Mouse (Mus musculus): Measurements from ENCODE around the gene Rsph1. TPM values are rescaled to one million over a fixed set of nuclear protein-coding genes. Genes with fewer than 3 reads are reported as not detected.

Rsph1 gene
- polyA plus RNA-seq, 1 experiment from 2014 or later, result 1.3 TPM

DNA sequence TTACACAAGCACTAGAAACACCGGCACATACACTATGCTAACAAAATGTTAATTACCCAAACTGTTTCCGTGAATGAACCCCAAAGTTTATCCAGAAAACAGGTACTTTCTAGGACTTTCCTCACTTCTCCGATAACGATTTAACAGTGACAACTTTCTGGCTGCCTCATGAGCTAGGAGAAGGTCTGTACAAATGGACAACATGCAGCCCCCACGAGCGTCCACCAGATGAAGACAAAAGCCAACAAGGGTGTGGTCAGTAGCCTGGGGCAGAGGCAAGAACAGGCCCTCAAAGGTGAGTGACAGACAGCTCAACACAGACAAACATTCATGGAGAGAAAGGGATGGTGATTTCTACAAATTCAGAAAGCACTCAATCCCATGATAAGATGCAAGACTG, 9.6 kb downstream of the Rsph1 start:
- no peaks in the 10 kb centered on the region for H3K9me3 ChIP-seq (replicated peaks; ENCODE audit: low read length)
- no peak overlapping the region for H3K9ac ChIP-seq (ENCODE audit: low read depth, low read length)
- H3K27me3 ChIP-seq (ENCODE audit: insufficient read depth, low read length), result no peaks in the 10 kb centered on the region
- no peak for TF ChIP-seq CTCF (IDR thresholded peaks at IDR 0.05; ENCODE audit: low read depth)
- H3K4me2 ChIP-seq (ENCODE audit: low read length), result no peak overlapping the region
- no peak overlapping the region for H3K27ac ChIP-seq
- H3K4me3 ChIP-seq (replicated peaks; ENCODE audit: low read depth, low read length), result no peak overlapping the region
- no peaks in the 10 kb centered on the region for H3K4me1 ChIP-seq (replicated peaks; ENCODE audit: insufficient read depth, low read length)
- H3K36me3 ChIP-seq (ENCODE audit: insufficient read depth, low read length), result no peaks in the 10 kb centered on the region
- no peak for ATAC-seq (replicated peaks; ENCODE audit: low FRiP score, low read depth)
- 77% methylated on average over 6 of the region's 6 CpGs for WGBS
- DNase-seq (ENCODE audit: low spot score), result no peak

DNA sequence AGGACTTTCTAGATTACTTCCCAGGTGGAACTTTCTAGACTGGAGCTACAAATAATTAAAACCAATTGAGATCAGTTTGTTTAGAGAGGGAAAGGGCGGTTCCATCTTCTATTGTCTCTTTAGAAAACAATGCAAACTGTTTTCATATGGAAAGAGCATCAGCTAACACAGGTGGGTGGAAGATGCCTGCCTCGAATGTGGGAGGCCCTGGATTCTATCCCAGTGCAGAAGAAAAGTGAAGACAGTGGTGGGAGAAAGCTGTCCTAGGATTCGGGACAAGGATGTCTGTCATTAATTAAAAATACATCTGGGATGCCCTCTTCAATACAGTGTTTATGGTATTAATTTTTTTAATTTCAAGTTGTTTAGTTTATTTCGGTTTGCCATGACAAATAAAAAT, 10.0 kb downstream of the Rsph1 start:
- no peak overlapping the region for H3K9ac ChIP-seq (ENCODE audit: low read depth, low read length)
- H3K4me2 ChIP-seq (ENCODE audit: low read length), result no peak overlapping the region
- DNase-seq (ENCODE audit: low spot score) (no peak), ATAC-seq (replicated peaks; ENCODE audit: low FRiP score, low read depth) (no peak)
- H3K4me1 ChIP-seq (replicated peaks; ENCODE audit: insufficient read depth, low read length), result no peaks in the 10 kb centered on the region
- no peak overlapping the region for H3K27ac ChIP-seq
- H3K27me3 ChIP-seq (ENCODE audit: insufficient read depth, low read length), result no peaks in the 10 kb centered on the region
- H3K4me3 ChIP-seq (replicated peaks; ENCODE audit: low read depth, low read length), result no peak overlapping the region
- no peaks in the 10 kb centered on the region for H3K9me3 ChIP-seq (replicated peaks; ENCODE audit: low read length)
- no peaks in the 10 kb centered on the region for H3K36me3 ChIP-seq (ENCODE audit: insufficient read depth, low read length)
- no peak for TF ChIP-seq CTCF (IDR thresholded peaks at IDR 0.05; ENCODE audit: low read depth)
- 79% methylated on average over 4 of the region's 4 CpGs for WGBS

DNA sequence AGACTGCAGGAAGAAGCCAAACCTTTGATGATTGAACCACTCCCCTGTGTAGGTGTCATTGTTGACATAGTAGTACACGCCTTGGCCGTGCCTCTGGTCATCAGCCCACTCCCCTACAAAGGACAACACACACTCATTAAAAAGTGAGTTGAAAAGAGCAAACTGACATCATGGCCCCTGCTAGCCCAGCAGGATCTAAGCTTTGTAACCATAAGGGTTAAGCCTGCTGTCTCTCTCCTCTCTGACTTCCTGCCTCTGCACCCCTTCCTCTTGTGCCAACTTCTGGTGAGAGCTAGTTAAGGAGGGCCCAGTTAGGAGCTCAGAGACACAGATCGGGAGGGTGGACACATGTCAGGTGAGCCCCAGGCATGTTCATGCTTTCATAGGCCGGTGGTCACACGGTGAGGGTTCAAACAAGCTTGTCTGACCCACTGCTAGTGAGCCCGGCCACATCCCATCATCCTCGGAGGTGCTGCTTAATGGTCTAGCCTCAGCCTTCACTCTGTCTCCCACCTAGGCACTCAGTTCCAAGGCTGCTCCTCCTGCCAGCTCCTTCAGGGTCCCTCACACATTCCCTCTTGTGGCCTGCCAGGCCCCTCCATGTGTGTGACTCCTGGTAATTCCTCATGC, 10.7 kb downstream of the Rsph1 start:
- Histone ChIP-seq H3K36me3 (ENCODE audit: insufficient read depth, low read length) (no peaks in the 10 kb centered on the region), H3K9ac (ENCODE audit: low read depth, low read length) (no peak overlapping the region), H3K4me2 (ENCODE audit: low read length) (no peak overlapping the region), H3K4me1 (replicated peaks; ENCODE audit: insufficient read depth, low read length) (no peaks in the 10 kb centered on the region), H3K9me3 (replicated peaks; ENCODE audit: low read length) (no peaks in the 10 kb centered on the region), H3K4me3 (replicated peaks; ENCODE audit: low read depth, low read length) (no peak overlapping the region), H3K27me3 (ENCODE audit: insufficient read depth, low read length) (no peaks in the 10 kb centered on the region), H3K27ac (no peak overlapping the region)
- DNase-seq (ENCODE audit: low spot score) (no peak), ATAC-seq (replicated peaks; ENCODE audit: low FRiP score, low read depth) (no peak)
- TF ChIP-seq CTCF (IDR thresholded peaks at IDR 0.05; ENCODE audit: low read depth), result no peak
- WGBS, result 73% methylated on average over 7 of the region's 7 CpGs

DNA sequence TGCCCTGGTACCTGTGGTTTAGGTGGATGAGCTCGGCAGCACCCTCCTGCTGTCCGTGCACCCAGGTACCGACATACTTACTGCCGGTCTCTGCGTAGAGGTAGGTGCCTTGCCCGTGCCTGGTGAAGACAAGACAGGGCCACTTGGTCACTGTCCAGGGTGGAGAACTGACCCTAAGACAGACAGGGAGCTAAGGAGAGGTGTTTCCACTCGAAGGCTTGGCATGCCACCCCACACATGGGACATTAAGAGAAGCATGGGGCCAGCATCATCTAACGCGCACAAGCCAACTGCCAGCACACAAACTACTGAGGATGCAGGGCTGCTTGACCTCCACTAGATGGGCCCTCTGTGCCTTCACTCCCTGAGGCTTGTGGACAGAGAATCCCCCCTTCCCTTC, 11.4 kb downstream of the Rsph1 start:
- H3K9me3 ChIP-seq (replicated peaks; ENCODE audit: low read length), result no peaks in the 10 kb centered on the region
- no peaks in the 10 kb centered on the region for H3K4me1 ChIP-seq (replicated peaks; ENCODE audit: insufficient read depth, low read length)
- ATAC-seq (replicated peaks; ENCODE audit: low FRiP score, low read depth), result no peak
- no peaks in the 10 kb centered on the region for H3K27me3 ChIP-seq (ENCODE audit: insufficient read depth, low read length)
- WGBS, result 97% methylated on average over 9 of the region's 9 CpGs
- DNase-seq (ENCODE audit: low spot score), result no peak
- no peak overlapping the region for H3K4me3 ChIP-seq (replicated peaks; ENCODE audit: low read depth, low read length)
- H3K9ac ChIP-seq (ENCODE audit: low read depth, low read length), result no peak overlapping the region
- H3K4me2 ChIP-seq (ENCODE audit: low read length), result no peak overlapping the region
- H3K27ac ChIP-seq, result no peak overlapping the region
- no peaks in the 10 kb centered on the region for H3K36me3 ChIP-seq (ENCODE audit: insufficient read depth, low read length)
- TF ChIP-seq CTCF (IDR thresholded peaks at IDR 0.05; ENCODE audit: low read depth), result no peak

DNA sequence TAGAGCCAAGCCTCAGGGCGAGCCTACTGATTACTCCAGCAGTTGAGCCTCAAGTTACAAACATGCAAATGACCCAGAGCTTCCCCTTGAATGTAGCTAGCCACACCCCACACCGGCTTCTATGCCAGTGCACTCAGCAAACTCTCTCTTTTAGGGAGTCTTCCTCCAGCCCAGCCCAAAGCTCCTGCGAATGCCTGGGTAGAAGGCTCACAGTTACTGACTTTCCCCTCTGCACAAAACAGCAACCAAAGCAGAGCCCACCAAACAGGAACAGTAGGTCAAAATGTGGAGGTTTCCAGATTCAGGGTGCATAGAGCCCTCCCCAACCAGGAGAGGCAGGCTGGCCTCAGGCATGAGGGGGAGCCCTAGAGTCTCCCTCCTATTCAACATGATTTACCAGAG, 12.0 kb downstream of the Rsph1 start:
- no peaks in the 10 kb centered on the region for H3K36me3 ChIP-seq (ENCODE audit: insufficient read depth, low read length)
- DNase-seq (ENCODE audit: low spot score), result peak; percentile 52
- WGBS, result 13% methylated on average over 3 of the region's 3 CpGs
- no peaks in the 10 kb centered on the region for H3K27me3 ChIP-seq (ENCODE audit: insufficient read depth, low read length)
- H3K9ac ChIP-seq (ENCODE audit: low read depth, low read length), result no peak overlapping the region
- H3K4me1 ChIP-seq (replicated peaks; ENCODE audit: insufficient read depth, low read length), result no peaks in the 10 kb centered on the region
- no peak overlapping the region for H3K27ac ChIP-seq
- no peak overlapping the region for H3K4me3 ChIP-seq (replicated peaks; ENCODE audit: low read depth, low read length)
- no peak overlapping the region for H3K4me2 ChIP-seq (ENCODE audit: low read length)
- TF ChIP-seq CTCF (IDR thresholded peaks at IDR 0.05; ENCODE audit: low read depth), result no peak
- H3K9me3 ChIP-seq (replicated peaks; ENCODE audit: low read length), result no peaks in the 10 kb centered on the region
- ATAC-seq (replicated peaks; ENCODE audit: low FRiP score, low read depth), result no peak

DNA sequence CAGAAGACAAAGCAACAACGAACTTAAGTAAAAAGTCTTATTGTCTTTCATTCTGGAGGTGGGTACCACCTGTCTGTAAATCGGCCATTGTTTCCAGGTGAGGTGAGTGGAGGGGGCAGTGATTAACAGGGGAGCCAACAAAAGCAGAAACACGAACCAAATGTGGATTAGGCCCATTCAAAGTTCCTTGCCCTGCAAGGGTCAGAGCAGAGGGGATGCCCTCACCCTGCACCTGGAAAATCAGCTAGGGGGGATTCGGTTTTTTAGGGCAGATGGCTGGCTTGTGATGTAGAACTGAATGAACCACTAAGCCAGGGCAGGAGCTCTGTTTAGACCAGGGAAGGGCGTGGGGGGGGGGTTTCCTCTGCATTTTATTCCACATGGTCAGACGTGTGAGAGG, 12.8 kb downstream of the Rsph1 start:
- no peak for ATAC-seq (replicated peaks; ENCODE audit: low FRiP score, low read depth)
- 65% methylated on average over 6 of the region's 6 CpGs for WGBS
- H3K27me3 ChIP-seq (ENCODE audit: insufficient read depth, low read length), result no peaks in the 10 kb centered on the region
- no peak overlapping the region for H3K4me3 ChIP-seq (replicated peaks; ENCODE audit: low read depth, low read length)
- H3K4me1 ChIP-seq (replicated peaks; ENCODE audit: insufficient read depth, low read length), result no peaks in the 10 kb centered on the region
- no peak overlapping the region for H3K27ac ChIP-seq
- no peak overlapping the region for H3K4me2 ChIP-seq (ENCODE audit: low read length)
- H3K36me3 ChIP-seq (ENCODE audit: insufficient read depth, low read length), result no peaks in the 10 kb centered on the region
- no peak overlapping the region for H3K9ac ChIP-seq (ENCODE audit: low read depth, low read length)
- no peaks in the 10 kb centered on the region for H3K9me3 ChIP-seq (replicated peaks; ENCODE audit: low read length)
- TF ChIP-seq CTCF (IDR thresholded peaks at IDR 0.05; ENCODE audit: low read depth), result no peak
- DNase-seq (ENCODE audit: low spot score), result no peak

DNA sequence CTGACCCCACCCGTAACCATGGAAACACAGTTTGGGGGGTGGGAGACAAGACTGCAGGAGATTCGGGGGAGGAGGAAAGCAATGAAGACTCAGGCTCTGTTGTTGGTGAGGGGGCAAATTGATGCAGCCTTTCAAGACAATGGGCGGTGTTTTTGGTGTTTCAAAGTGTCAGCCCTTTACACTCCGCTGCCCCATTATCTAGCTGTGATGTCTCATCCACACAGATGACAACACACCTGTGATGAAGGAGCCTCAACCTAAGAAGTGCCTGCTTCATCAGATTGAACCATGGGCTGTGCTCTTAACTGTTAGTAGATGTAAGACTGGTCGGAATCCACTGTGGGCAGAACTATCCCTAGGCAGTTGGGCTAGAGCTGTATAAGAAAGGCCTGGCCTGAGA, 13.4 kb downstream of the Rsph1 start:
- no peak overlapping the region for H3K4me3 ChIP-seq (replicated peaks; ENCODE audit: low read depth, low read length)
- no peak for DNase-seq (ENCODE audit: low spot score)
- H3K9ac ChIP-seq (ENCODE audit: low read depth, low read length), result no peak overlapping the region
- no peaks in the 10 kb centered on the region for H3K27me3 ChIP-seq (ENCODE audit: insufficient read depth, low read length)
- no peaks in the 10 kb centered on the region for H3K4me1 ChIP-seq (replicated peaks; ENCODE audit: insufficient read depth, low read length)
- no peaks in the 10 kb centered on the region for H3K36me3 ChIP-seq (ENCODE audit: insufficient read depth, low read length)
- H3K9me3 ChIP-seq (replicated peaks; ENCODE audit: low read length), result no peaks in the 10 kb centered on the region
- no peak for TF ChIP-seq CTCF (IDR thresholded peaks at IDR 0.05; ENCODE audit: low read depth)
- ATAC-seq (replicated peaks; ENCODE audit: low FRiP score, low read depth), result no peak
- no peak overlapping the region for H3K27ac ChIP-seq
- H3K4me2 ChIP-seq (ENCODE audit: low read length), result no peak overlapping the region
- 89% methylated on average over 5 of the region's 5 CpGs for WGBS

All from kidney, postnatal 0 days (tissue).